Mouse (Mus musculus): ENCODE measurements around the gene Pebp1. TPM values are rescaled to one million over a fixed set of nuclear protein-coding genes. Genes with fewer than 3 reads are reported as not detected.
A peak's percentile ranks its signal among the peaks of the same experiment; 100 is the strongest.

Pebp1 gene
- polyA plus RNA-seq, 1 experiment from 2014 or later = 1,042 TPM

- ATAC-seq (ENCODE audit: low FRiP score) (no peak), DNase-seq (ENCODE audit: low spot score) (no peak)
- Histone ChIP-seq H3K27me3 (ENCODE audit: control insufficient read depth, insufficient read depth, low read length) (no peaks in the 10 kb centered on the region), H3K9me3 (ENCODE audit: control insufficient read depth, low read length) (no peaks in the 10 kb centered on the region), H3K9ac (no peak overlapping the region), H3K4me3 (replicated peaks; ENCODE audit: low read length) (no peak overlapping the region), H3K4me1 (replicated peaks; ENCODE audit: control insufficient read depth, insufficient read depth, low read length) (no peaks in the 10 kb centered on the region), H3K27ac (no peak overlapping the region), H3K4me2 (replicated peaks) (no peak overlapping the region), H3K36me3 (replicated peaks; ENCODE audit: control insufficient read depth, insufficient read depth) (peaks cover 98% of the 10 kb centered on the region)
- 93% methylated on average over 15 of the region's 15 CpGs for WGBS
Observed at GRCm38 (mm10) chr5:117258276-117258675, 29.1 kb downstream of the Pebp1 start.

- WGBS = 91% methylated on average over 3 of the region's 3 CpGs
- Histone ChIP-seq H3K36me3 (replicated peaks; ENCODE audit: control insufficient read depth, insufficient read depth) (peaks cover 60% of the 10 kb centered on the region), H3K27me3 (ENCODE audit: control insufficient read depth, insufficient read depth, low read length) (no peaks in the 10 kb centered on the region), H3K9ac (no peak overlapping the region), H3K4me2 (replicated peaks) (no peak overlapping the region), H3K27ac (no peak overlapping the region), H3K4me1 (replicated peaks; ENCODE audit: control insufficient read depth, insufficient read depth, low read length) (no peaks in the 10 kb centered on the region), H3K9me3 (ENCODE audit: control insufficient read depth, low read length) (no peaks in the 10 kb centered on the region), H3K4me3 (replicated peaks; ENCODE audit: low read length) (no peak overlapping the region)
- no peak for ATAC-seq (ENCODE audit: low FRiP score)
- DNase-seq (ENCODE audit: low spot score) = no peak
Observed at GRCm38 (mm10) chr5:117251763-117252162, 35.7 kb downstream of the Pebp1 start.

- no peaks in the 10 kb centered on the region for H3K27me3 ChIP-seq (ENCODE audit: control insufficient read depth, insufficient read depth, low read length)
- 63% methylated on average over 24 of the region's 24 CpGs for WGBS
- H3K4me3 ChIP-seq (replicated peaks; ENCODE audit: low read length) = no peak overlapping the region
- no peak overlapping the region for H3K4me2 ChIP-seq (replicated peaks)
- H3K4me1 ChIP-seq (replicated peaks; ENCODE audit: control insufficient read depth, insufficient read depth, low read length) = no peaks in the 10 kb centered on the region
- DNase-seq (ENCODE audit: low spot score) = no peak
- ATAC-seq (ENCODE audit: low FRiP score) = no peak
- H3K9ac ChIP-seq = no peak overlapping the region
- H3K9me3 ChIP-seq (ENCODE audit: control insufficient read depth, low read length) = no peaks in the 10 kb centered on the region
- H3K27ac ChIP-seq = no peak overlapping the region
- H3K36me3 ChIP-seq (replicated peaks; ENCODE audit: control insufficient read depth, insufficient read depth) = peaks cover 51% of the 10 kb centered on the region
Observed at GRCm38 (mm10) chr5:117250796-117251195, 36.6 kb downstream of the Pebp1 start.

DNA sequence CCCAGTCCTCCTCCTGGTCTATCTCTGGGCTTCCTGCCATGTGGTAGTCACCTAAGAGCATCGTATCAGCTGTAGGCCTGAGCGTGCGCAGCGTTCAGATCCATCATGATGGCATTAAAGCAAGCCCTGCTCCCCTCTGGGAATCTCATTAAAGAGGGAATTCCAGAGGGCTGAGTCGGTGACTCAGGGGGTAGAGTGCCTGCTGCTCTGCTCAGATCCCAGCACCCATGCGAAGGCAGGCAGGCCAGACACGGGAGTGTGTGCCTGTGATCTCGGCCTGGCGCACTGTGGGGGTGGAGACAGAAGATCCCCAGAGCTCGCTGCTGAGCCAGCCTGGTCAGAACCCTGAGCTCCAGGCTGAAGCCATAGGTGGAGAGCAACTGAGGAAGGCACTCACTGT lies 39.1 kb downstream of the Pebp1 start:
- DNase-seq (ENCODE audit: low spot score) = no peak
- Histone ChIP-seq H3K4me1 (replicated peaks; ENCODE audit: control insufficient read depth, insufficient read depth, low read length) (peaks cover 10% of the 10 kb centered on the region; the same call in 1 of the 2 replicates), H3K4me3 (replicated peaks; ENCODE audit: low read length) (no peak overlapping the region), H3K36me3 (replicated peaks; ENCODE audit: control insufficient read depth, insufficient read depth) (peaks cover 26% of the 10 kb centered on the region), H3K9ac (no peak overlapping the region), H3K9me3 (ENCODE audit: control insufficient read depth, low read length) (no peaks in the 10 kb centered on the region), H3K27me3 (ENCODE audit: control insufficient read depth, insufficient read depth, low read length) (no peaks in the 10 kb centered on the region), H3K4me2 (replicated peaks) (no peak overlapping the region), H3K27ac (no peak overlapping the region)
- WGBS = 37% methylated on average over 10 of the region's 10 CpGs
- no peak for ATAC-seq (ENCODE audit: low FRiP score)

- H3K4me3 ChIP-seq (replicated peaks; ENCODE audit: low read length) = no peak overlapping the region
Observed at GRCm38 (mm10) chr5:117245170-117245569, 42.3 kb downstream of the Pebp1 start.

DNA sequence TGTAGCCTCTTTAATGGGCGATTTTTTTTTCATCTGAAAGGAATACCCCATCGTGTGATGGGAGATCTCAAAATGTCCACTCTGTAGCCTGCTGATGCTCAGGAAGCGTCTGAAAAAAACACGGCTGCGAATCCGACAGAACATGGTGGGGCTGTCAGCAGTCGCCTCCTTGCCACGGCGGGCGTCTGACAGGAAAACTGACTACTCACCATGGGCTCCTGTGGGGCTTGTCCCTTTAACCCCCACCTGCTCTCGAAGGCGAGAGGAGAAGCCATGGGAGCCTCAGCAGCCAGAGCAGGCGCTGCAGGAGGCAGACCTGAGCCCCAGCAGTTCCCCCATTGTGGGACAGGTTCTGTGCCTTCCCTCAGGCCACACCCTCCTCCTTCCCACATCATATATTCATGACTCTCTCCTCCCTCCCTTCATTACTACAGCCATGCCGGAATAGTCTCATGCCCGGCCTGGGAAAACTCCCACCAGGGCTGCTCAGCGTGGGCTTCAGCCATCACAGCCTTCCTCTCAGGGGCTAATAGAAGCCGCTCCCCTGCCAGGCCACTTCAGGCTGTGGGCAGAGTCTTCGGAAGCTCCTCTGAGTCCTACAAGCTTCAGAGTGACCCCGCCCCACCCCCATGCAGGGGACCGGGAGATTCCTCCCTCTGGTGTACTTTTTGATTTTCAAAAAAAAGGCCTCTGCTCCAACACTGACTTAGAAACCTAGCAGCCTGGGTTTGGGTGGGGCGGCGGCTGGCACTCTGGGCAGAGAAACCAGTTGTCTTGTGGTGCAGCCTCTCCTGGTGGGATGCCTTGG lies 44.5 kb downstream of the Pebp1 start:
- Histone ChIP-seq H3K4me2 (replicated peaks) (peak overlapping the region; percentile 83), H3K9ac (peak overlapping the region; percentile 95), H3K4me3 (replicated peaks; ENCODE audit: low read length) (peak overlapping the region; percentile 75), H3K27me3 (ENCODE audit: control insufficient read depth, insufficient read depth, low read length) (no peaks in the 10 kb centered on the region), H3K27ac (peak overlapping the region; percentile 98), H3K36me3 (replicated peaks; ENCODE audit: control insufficient read depth, insufficient read depth) (no peaks in the 10 kb centered on the region), H3K9me3 (ENCODE audit: control insufficient read depth, low read length) (no peaks in the 10 kb centered on the region), H3K4me1 (replicated peaks; ENCODE audit: control insufficient read depth, insufficient read depth, low read length) (peaks cover 23% of the 10 kb centered on the region; the same call in 1 of the 2 replicates)
- ATAC-seq (ENCODE audit: low FRiP score) (peak; percentile 56), DNase-seq (ENCODE audit: low spot score) (peak; percentile 57)
- whole genome bisulfite sequencing = 18% methylated on average over 22 of the region's 22 CpGs

More at GRCm38 (mm10) chr5:117245170-117245569, 42.3 kb downstream of the Pebp1 start:
- 88% methylated on average over 8 of the region's 8 CpGs for WGBS
- H3K9me3 ChIP-seq (ENCODE audit: control insufficient read depth, low read length) = no peaks in the 10 kb centered on the region
- no peak for DNase-seq (ENCODE audit: low spot score)
- H3K27ac ChIP-seq = no peak overlapping the region
- H3K27me3 ChIP-seq (ENCODE audit: control insufficient read depth, insufficient read depth, low read length) = no peaks in the 10 kb centered on the region
- H3K36me3 ChIP-seq (replicated peaks; ENCODE audit: control insufficient read depth, insufficient read depth) = no peaks in the 10 kb centered on the region
- no peak overlapping the region for H3K4me2 ChIP-seq (replicated peaks)
- H3K4me1 ChIP-seq (replicated peaks; ENCODE audit: control insufficient read depth, insufficient read depth, low read length) = peaks cover 18% of the 10 kb centered on the region; the same call in 1 of the 2 replicates
- ATAC-seq (ENCODE audit: low FRiP score) = no peak
- H3K9ac ChIP-seq = no peak overlapping the region

GRCm38 (mm10) chr5:117241935-117242531 lies 45.4 kb downstream of the Pebp1 start:
- Histone ChIP-seq H3K4me2 (replicated peaks) (peak overlapping the region; percentile 83), H3K4me1 (replicated peaks; ENCODE audit: control insufficient read depth, insufficient read depth, low read length) (peaks cover 23% of the 10 kb centered on the region; the same call in 1 of the 2 replicates), H3K27me3 (ENCODE audit: control insufficient read depth, insufficient read depth, low read length) (no peaks in the 10 kb centered on the region), H3K4me3 (replicated peaks; ENCODE audit: low read length) (peak overlapping the region; percentile 75), H3K36me3 (replicated peaks; ENCODE audit: control insufficient read depth, insufficient read depth) (no peaks in the 10 kb centered on the region), H3K27ac (peak overlapping the region; percentile 98), H3K9ac (peak overlapping the region; percentile 95), H3K9me3 (ENCODE audit: control insufficient read depth, low read length) (no peaks in the 10 kb centered on the region)
- peak; percentile 69; the same call in 1 of the 2 replicates for ATAC-seq (ENCODE audit: low FRiP score)
- 36% methylated on average over 16 of the region's 16 CpGs for WGBS
- DNase-seq (ENCODE audit: low spot score) = peak; percentile 69

DNA sequence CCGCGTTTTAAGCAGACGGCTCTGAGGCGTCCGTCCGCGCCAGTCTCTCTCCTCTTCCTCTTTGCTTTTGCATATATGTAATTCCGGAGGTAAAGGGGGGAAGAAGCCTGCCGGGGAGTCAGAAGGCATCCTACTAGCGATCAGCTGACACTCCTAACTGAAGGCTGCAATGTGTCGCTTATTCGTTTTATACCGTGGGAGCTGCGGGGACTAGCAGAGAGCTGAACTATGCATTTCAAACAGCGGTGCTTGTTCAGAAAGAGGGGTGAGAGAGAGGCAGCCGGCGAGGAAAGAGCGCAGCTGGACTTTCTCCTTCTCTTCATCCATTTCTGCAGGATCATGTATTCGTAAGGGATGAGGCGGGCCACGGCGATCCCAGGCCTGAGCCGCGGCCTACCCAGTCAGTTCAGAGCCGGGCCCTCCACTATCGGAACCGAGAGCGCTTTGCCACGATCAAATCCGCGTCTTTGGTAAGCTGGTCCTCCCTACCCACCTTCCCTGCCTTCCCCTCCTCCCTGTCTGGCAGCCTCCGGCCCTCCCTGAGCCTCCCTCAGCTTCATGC lies 46.6 kb downstream of the Pebp1 start:
- H3K27ac ChIP-seq = peak overlapping the region; percentile 98
- H3K27me3 ChIP-seq (ENCODE audit: control insufficient read depth, insufficient read depth, low read length) = no peaks in the 10 kb centered on the region
- H3K9ac ChIP-seq = peak overlapping the region; percentile 95
- peak; percentile 63 for DNase-seq (ENCODE audit: low spot score)
- H3K4me1 ChIP-seq (replicated peaks; ENCODE audit: control insufficient read depth, insufficient read depth, low read length) = peaks cover 23% of the 10 kb centered on the region; the same call in 1 of the 2 replicates
- peak overlapping the region; percentile 75 for H3K4me3 ChIP-seq (replicated peaks; ENCODE audit: low read length)
- H3K4me2 ChIP-seq (replicated peaks) = peak overlapping the region; percentile 83
- WGBS = under 1% methylated on average over 32 of the region's 32 CpGs
- peak; percentile 47 for ATAC-seq (ENCODE audit: low FRiP score)
- H3K9me3 ChIP-seq (ENCODE audit: control insufficient read depth, low read length) = no peaks in the 10 kb centered on the region
- H3K36me3 ChIP-seq (replicated peaks; ENCODE audit: control insufficient read depth, insufficient read depth) = no peaks in the 10 kb centered on the region

DNA sequence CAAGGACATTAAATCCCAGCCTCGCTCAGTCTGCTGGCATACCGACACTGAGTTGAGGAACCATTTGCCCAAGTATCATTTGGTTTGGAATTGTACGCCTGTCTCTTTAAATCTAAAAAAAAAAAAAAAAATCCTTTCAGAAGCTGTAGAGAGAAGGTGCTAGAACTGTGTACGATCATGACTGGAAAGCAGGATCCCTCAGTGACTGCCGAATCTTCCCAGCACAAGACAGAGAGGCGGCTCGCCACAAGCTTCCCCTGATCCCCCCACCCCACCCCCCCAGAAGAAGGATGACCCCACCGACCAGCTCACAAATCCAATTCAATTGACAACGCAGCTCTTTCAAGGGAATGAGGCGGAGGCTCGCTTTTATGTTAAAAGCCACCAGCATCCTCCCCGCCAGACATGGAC lies 47.1 kb downstream of the Pebp1 start:
- no peaks in the 10 kb centered on the region for H3K9me3 ChIP-seq (ENCODE audit: control insufficient read depth, low read length)
- ATAC-seq (ENCODE audit: low FRiP score) (peak; percentile 57; the same call in 1 of the 2 replicates), DNase-seq (ENCODE audit: low spot score) (peak; percentile 70)
- peak overlapping the region; percentile 98 for H3K27ac ChIP-seq
- peak overlapping the region; percentile 75 for H3K4me3 ChIP-seq (replicated peaks; ENCODE audit: low read length)
- H3K4me1 ChIP-seq (replicated peaks; ENCODE audit: control insufficient read depth, insufficient read depth, low read length) = peaks cover 23% of the 10 kb centered on the region; the same call in 1 of the 2 replicates
- H3K4me2 ChIP-seq (replicated peaks) = peak overlapping the region; percentile 83
- H3K36me3 ChIP-seq (replicated peaks; ENCODE audit: control insufficient read depth, insufficient read depth) = no peaks in the 10 kb centered on the region
- no peaks in the 10 kb centered on the region for H3K27me3 ChIP-seq (ENCODE audit: control insufficient read depth, insufficient read depth, low read length)
- peak overlapping the region; percentile 95 for H3K9ac ChIP-seq
- WGBS = 5% methylated on average over 12 of the region's 12 CpGs

Measured in hindbrain, embryonic 14.5 days (tissue).